Mouse (Mus musculus) neural tube, embryonic 14.5 days (tissue): Measurements from ENCODE around the gene Atp10a. TPM values are rescaled to one million over a fixed set of nuclear protein-coding genes. Genes with fewer than 3 reads are reported as not detected.

ENCODE experiments used
- ATAC-seq: fragments of 200-750 bp; cut with Nextera tagmentation; 2 replicates; pipeline ENCODE4 v1.8.0; 2017; ENCODE audit warnings: low read depth, mild to moderate bottlenecking, moderate TSS enrichment, moderate library complexity
- H3K27ac ChIP-seq: fragments of 300-500 bp; sonication (generic); 2 replicates; pipeline ENCODE4 v1.5.1; 2014; ENCODE audit warnings: low read depth, mild to moderate bottlenecking, control low read depth, low read length, moderate library complexity, mixed read lengths
- H3K27me3 ChIP-seq: fragments of 300-500 bp; sonication (generic); 2 replicates; pipeline ENCODE4 v1.6.1; 2014; ENCODE audit warnings: low read length; ENCODE audit not compliant: control insufficient read depth, insufficient read depth
- H3K36me3 ChIP-seq: fragments of 300-500 bp; sonication (generic); 2 replicates; pipeline ENCODE4 v1.6.1; 2014; ENCODE audit warnings: low read length, mixed read lengths; ENCODE audit not compliant: control insufficient read depth, insufficient read depth
- H3K4me1 ChIP-seq: fragments of 300-500 bp; sonication (generic); 2 replicates; pipeline ENCODE4 v1.6.1; 2014; ENCODE audit warnings: low read length; ENCODE audit not compliant: control insufficient read depth, insufficient read depth
- H3K4me2 ChIP-seq: fragments of 300-500 bp; sonication (generic); 2 replicates; pipeline ENCODE4 v1.6.1; 2014; ENCODE audit warnings: mild to moderate bottlenecking, low read depth, low read length, control low read depth
- H3K4me3 ChIP-seq: fragments of 300-500 bp; sonication (generic); 2 replicates; pipeline ENCODE4 v1.5.1; 2014; ENCODE audit warnings: low read depth, low read length, control low read depth, mixed read lengths
- H3K9ac ChIP-seq: fragments of 300-500 bp; sonication (generic); replicated peaks from 2 replicates; pipeline ENCODE4 v1.6.1; 2014; ENCODE audit warnings: low read depth, mild to moderate bottlenecking, control low read depth, low read length, mixed read lengths
- H3K9me3 ChIP-seq: fragments of 300-500 bp; sonication (generic); 2 replicates; pipeline ENCODE4 v1.6.1; 2016; ENCODE audit warnings: low read length; ENCODE audit not compliant: control insufficient read depth
- WGBS: fragments of 180-500 bp; shearing (Covaris S2); extraction: QIAGEN DNeasy Blood & Tissue Kit; methylation state at CpG from one replicate; pipeline ENCODE4 v1.1.7; 2014; 5-methylcytosine and 5-hydroxymethylcytosine counted together
- polyA plus RNA-seq: library from polyadenylated mRNA; unstranded; fragments of >200 nt; fragmentation: Nextera tagmentation; extraction: Ambion mirVana; gene quantifications from 2 replicates; pipeline ENCODE4 v1.2.1, GENCODE M21; 2014

Gene Atp10a
- polyA plus RNA-seq, 1 experiment from 2014 or later, result 1.6 TPM

GRCm38 (mm10) chr7:58779146-58779545 is 123.2 kb downstream of the Atp10a start:
- no peak for ATAC-seq
- Histone ChIP-seq H3K4me2 (no peak overlapping the region), H3K9me3 (no peaks in the 10 kb centered on the region), H3K27me3 (no peaks in the 10 kb centered on the region), H3K4me1 (no peaks in the 10 kb centered on the region), H3K36me3 (no peaks in the 10 kb centered on the region), H3K9ac (no peak overlapping the region), H3K27ac (no peak overlapping the region), H3K4me3 (no peak overlapping the region)

DNA sequence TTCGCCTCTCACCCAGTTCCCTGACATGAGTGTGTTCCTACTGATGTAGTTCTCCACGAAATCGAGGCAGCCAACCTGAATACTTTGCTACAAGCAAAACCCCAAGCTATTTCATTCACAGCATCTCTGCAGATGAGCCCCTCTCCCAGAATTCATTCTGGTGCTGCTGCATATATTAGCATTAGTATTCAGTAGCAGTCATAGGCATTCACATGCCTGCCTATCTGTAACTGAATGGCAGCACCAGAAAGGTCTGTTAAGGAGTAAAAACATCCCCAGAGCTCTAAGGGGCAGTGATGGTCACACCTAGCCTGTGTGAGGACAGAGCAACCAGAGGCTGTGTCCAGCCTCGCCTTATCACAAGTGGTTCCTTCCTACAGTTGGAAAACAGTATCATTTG is 131.0 kb downstream of the Atp10a start:
- no peak overlapping the region; the same call in 1 of the 2 replicates for H3K27ac ChIP-seq
- no peaks in the 10 kb centered on the region for H3K27me3 ChIP-seq
- no peak overlapping the region for H3K9ac ChIP-seq
- peaks cover 23% of the 10 kb centered on the region for H3K4me1 ChIP-seq
- H3K4me2 ChIP-seq, result no peak overlapping the region
- H3K4me3 ChIP-seq, result no peak overlapping the region
- ATAC-seq, result peak; percentile 53; the same call in 1 of the 2 replicates
- no peaks in the 10 kb centered on the region for H3K36me3 ChIP-seq
- 46% methylated on average over 4 of the region's 4 CpGs for WGBS
- H3K9me3 ChIP-seq, result no peaks in the 10 kb centered on the region

- WGBS, result 53% methylated on average over 4 of the region's 4 CpGs
- ATAC-seq, result peak; percentile 7; the same call in 1 of the 2 replicates
Measured at GRCm38 (mm10) chr7:58787585-58787984, 131.6 kb downstream of the Atp10a start.

DNA sequence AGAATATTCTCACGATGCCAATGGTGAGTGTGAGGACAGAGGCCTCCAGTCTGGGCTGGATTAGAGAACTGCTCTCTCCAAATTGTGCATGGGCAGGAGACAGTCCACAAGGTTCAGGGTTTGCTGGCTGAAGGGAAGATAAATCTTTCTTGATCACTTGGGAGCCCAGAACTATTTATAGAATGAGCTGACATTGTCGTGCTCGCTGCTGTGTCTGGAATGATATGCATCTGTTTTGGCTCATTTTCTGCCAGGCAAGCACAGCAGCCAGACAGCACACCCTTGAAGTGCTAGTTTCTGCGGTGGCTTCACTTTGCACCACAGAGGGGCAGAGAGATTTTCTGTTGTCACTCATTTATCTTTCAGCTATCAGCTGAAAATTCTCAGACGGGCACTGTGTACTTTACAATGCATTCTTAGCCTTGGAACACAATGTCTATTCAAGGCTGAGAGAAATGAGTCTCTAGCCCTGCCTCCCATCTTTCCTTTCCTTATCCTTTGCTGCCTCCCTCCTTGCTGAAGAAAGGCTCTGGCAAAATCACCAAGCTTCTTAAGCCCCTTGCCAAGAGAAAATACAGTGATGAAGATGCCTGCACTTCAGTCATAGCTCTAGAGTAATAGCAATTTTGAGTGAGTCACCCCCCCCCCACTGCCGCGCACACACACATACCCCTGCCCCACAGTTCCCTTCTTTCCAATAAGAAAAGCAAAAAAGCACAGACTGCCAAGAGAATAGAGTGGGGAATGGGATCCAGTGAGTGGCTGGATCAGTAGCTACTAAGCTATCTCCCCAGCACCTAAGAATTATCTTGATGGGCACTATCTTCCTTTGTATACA is 132.7 kb downstream of the Atp10a start:
- no peak overlapping the region for H3K4me3 ChIP-seq
- no peaks in the 10 kb centered on the region for H3K36me3 ChIP-seq
- peaks cover 23% of the 10 kb centered on the region for H3K4me1 ChIP-seq
- H3K4me2 ChIP-seq, result 0 out of 2 replicates have a peak overlapping the region, but pooled peaks have one; percentile 1
- ATAC-seq, result peak; percentile 52
- no peak overlapping the region; the same call in 1 of the 2 replicates for H3K9ac ChIP-seq
- H3K9me3 ChIP-seq, result no peaks in the 10 kb centered on the region
- H3K27ac ChIP-seq, result peak overlapping the region; percentile 76
- H3K27me3 ChIP-seq, result no peaks in the 10 kb centered on the region
- whole genome bisulfite sequencing, result 36% methylated on average over 7 of the region's 7 CpGs

More at GRCm38 (mm10) chr7:58787585-58787984, 131.6 kb downstream of the Atp10a start:
- Histone ChIP-seq H3K4me1 (peaks cover 23% of the 10 kb centered on the region), H3K4me3 (no peak overlapping the region), H3K36me3 (no peaks in the 10 kb centered on the region), H3K9ac (no peak overlapping the region), H3K27me3 (no peaks in the 10 kb centered on the region), H3K4me2 (no peak overlapping the region), H3K27ac (peak overlapping the region; percentile 76; the same call in 1 of the 2 replicates), H3K9me3 (no peaks in the 10 kb centered on the region)

GRCm38 (mm10) chr7:58797281-58797680 is 141.3 kb downstream of the Atp10a start:
- no peaks in the 10 kb centered on the region for H3K9me3 ChIP-seq
- H3K4me2 ChIP-seq, result no peak overlapping the region
- no peak overlapping the region for H3K9ac ChIP-seq
- H3K27me3 ChIP-seq, result no peaks in the 10 kb centered on the region
- H3K36me3 ChIP-seq, result no peaks in the 10 kb centered on the region
- H3K4me3 ChIP-seq, result no peak overlapping the region
- 95% methylated on average over 6 of the region's 6 CpGs for WGBS
- no peaks in the 10 kb centered on the region for H3K4me1 ChIP-seq
- no peak for ATAC-seq
- no peak overlapping the region for H3K27ac ChIP-seq

GRCm38 (mm10) chr7:58800916-58801315 is 144.9 kb downstream of the Atp10a start:
- no peak overlapping the region for H3K9ac ChIP-seq
- no peak for ATAC-seq
- no peaks in the 10 kb centered on the region for H3K27me3 ChIP-seq
- H3K4me3 ChIP-seq, result no peak overlapping the region
- 93% methylated on average over 7 of the region's 7 CpGs for WGBS
- H3K36me3 ChIP-seq, result no peaks in the 10 kb centered on the region
- H3K4me2 ChIP-seq, result no peak overlapping the region
- no peaks in the 10 kb centered on the region for H3K9me3 ChIP-seq
- H3K27ac ChIP-seq, result no peak overlapping the region
- no peaks in the 10 kb centered on the region for H3K4me1 ChIP-seq

- Histone ChIP-seq H3K36me3 (no peaks in the 10 kb centered on the region), H3K27ac (no peak overlapping the region), H3K4me2 (no peak overlapping the region), H3K27me3 (no peaks in the 10 kb centered on the region), H3K9ac (no peak overlapping the region), H3K4me3 (no peak overlapping the region), H3K4me1 (no peaks in the 10 kb centered on the region), H3K9me3 (no peaks in the 10 kb centered on the region)
- WGBS, result 81% methylated on average over 2 of the region's 2 CpGs
- no peak for ATAC-seq
Measured at GRCm38 (mm10) chr7:58801791-58802190, 145.8 kb downstream of the Atp10a start.

DNA sequence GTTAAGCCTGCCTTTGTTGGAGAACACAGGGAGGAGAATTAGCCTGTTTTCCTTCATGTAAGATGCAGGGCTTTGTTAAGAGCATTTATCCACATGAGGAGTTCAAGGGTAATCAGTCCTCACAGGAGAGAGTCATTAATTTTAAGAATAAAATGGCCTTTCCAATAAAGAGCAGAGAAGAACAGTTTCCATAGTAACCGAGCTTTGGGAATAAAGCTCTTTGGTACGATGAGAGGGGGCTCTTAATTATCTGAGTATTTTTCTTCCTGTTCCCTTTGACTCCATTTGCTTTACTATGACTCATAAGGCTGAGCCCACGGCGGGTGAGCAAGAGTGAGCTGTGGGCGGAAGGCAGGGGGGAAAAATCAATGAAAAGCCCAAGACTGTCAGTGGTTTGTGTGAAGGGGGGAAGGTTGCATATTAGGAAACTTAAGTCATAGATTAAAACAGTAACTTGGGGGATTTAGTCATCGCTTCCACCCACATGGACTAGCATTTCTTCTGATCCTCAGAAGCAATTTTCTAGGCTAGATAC is 166.2 kb downstream of the Atp10a start:
- Histone ChIP-seq H3K27ac (no peak overlapping the region; the same call in 1 of the 2 replicates), H3K4me2 (no peak overlapping the region), H3K27me3 (no peaks in the 10 kb centered on the region), H3K9me3 (no peaks in the 10 kb centered on the region), H3K4me1 (0 out of 2 replicates have a peak, but pooled peaks cover 2% of the 10 kb centered on the region), H3K4me3 (no peak overlapping the region), H3K36me3 (no peaks in the 10 kb centered on the region), H3K9ac (no peak overlapping the region)
- 26% methylated on average over 6 of the region's 6 CpGs for WGBS
- peak; percentile 75 for ATAC-seq

DNA sequence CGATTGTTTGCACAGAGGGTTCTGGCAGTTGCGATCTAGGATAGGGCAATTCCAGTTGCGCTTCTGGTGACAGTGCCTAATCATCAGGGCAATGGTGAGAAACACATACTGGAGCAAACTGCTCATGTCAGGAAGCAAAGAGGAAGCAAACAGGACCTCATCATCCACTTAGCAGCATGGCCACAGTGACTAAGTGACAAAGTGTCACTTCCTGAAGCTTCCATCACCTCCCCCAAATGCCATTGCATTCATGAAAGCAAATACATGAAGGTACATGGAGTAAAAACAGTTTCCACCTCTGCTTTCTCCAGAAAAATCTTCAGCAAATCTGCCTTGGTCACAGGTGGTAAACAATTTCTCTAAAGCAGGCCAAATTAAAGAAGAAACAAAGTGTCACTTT is 168.7 kb downstream of the Atp10a start:
- H3K36me3 ChIP-seq, result no peaks in the 10 kb centered on the region
- H3K9ac ChIP-seq, result no peak overlapping the region
- H3K27ac ChIP-seq, result no peak overlapping the region
- no peaks in the 10 kb centered on the region for H3K9me3 ChIP-seq
- no peak overlapping the region for H3K4me2 ChIP-seq
- no peaks in the 10 kb centered on the region for H3K27me3 ChIP-seq
- H3K4me3 ChIP-seq, result no peak overlapping the region
- no peak for ATAC-seq
- WGBS, result 90% methylated on average over 3 of the region's 3 CpGs
- 0 out of 2 replicates have a peak, but pooled peaks cover 2% of the 10 kb centered on the region for H3K4me1 ChIP-seq
